Mouse (Mus musculus): ENCODE measurements at regions not wholly inside any gene's neighbourhood (a gene's known extent, or its start where the extent isn't known, plus 50 kb on each side); places are given as distances from the start of the nearest gene placed in this dataset.
"Not testable (repeated sequence)": the region's sequence is repeated elsewhere in the genome, so short reads cannot be mapped to it uniquely, and the experiment has no call there.

GRCm38 (mm10) chr12:33496306-33496705 is 66.9 kb downstream of the Twistnb start:
- no peak for DNase-seq

DNA sequence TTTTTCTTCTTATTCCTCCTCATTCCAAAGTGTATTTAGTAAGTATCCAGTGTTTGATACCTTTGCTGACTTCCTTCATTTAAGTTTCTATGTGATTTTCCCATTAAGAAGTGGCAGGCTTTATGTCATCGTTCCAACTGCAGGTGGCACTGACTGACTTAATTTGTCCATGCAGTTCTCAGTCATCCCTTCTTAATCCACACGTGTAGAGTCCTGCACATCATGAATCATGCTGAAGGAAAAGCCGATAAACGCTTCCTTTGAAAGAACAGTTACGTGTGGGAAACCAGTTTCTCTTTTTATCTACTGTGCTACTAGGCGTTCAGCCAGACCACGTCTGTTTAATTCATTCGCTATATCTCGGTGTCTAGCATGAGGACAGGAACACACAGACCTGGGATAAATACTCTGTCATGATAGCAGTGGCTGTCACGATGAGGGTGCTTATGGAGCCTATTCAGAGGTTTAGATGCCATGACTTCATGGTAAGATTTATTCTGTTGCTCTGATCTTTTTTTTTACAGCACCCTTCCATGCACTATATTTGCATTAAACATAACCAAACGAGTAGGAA is 68.0 kb downstream of the Twistnb start:
- peak in 1 of 2 experiments; percentile 8 for DNase-seq

DNA sequence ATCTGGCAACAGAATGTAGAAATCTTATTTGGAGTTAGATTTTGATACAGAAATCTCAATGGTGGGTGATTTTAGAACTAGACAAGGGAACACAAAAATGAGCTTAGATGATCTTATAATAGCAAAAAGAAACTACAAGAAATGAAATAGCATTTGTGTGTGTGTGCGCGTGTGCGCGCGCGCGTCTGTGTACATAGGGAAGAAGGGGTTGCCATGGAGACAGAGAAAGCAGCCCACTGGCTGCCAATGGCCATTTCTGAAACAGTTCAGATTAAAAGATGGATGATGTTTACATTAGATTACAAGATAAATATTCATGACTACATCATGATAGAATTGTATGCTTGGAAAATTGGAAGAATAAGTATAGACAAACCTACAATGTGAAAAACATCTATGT is 112.1 kb downstream of the Twistnb start:
- DNase-seq = peak in 1 of 2 experiments; percentile 4

GRCm38 (mm10) chr12:33551660-33552059 is 122.2 kb downstream of the Twistnb start:
- not testable (repeated sequence) for DNase-seq

GRCm38 (mm10) chr12:33552231-33552630 is 122.8 kb downstream of the Twistnb start:
- no peak for DNase-seq

DNA sequence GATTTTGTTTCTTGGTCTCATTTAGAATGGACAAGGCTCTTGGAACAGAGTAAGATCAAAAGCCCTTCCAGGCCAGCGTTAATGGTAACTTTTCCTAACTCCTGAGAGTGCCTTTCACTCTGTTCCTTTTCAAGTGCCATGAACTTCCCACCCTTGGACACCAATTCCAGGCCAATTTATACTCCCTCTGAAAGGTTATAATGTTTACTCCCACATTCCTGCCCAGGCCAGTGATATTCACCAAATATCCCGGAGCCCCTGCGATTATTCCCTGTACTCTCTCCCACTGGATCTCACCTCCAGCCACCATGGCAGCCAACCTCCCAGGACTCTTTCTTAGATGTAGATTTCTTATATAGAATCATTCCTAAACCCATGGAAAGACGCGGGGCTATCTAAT is 123.2 kb downstream of the Twistnb start:
- no peak for DNase-seq

- no peak for DNase-seq
These were observed 124.3 kb downstream of the Twistnb start for GRCm38 (mm10) chr12:33553731-33554130.

DNA sequence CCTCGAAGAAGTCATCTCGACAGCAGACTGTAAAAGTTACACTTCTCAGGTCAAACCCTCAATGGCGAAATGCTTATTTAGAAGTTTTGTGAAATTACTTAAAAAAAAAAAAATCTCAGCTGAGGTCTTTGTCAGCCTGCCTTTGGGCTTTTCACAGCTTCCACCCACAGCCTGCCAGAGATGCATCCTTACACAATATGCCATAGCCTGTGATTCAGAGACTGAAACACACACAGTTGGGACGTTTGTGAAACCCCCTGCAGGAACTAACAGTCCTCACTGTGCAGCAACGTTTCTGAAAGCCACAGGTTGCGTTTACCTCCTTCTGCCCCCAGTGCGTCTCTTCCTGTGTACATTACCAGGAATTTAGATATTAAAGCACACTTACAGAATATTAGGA is 131.7 kb downstream of the Twistnb start:
- DNase-seq = peak; percentile 16 to 31

DNA sequence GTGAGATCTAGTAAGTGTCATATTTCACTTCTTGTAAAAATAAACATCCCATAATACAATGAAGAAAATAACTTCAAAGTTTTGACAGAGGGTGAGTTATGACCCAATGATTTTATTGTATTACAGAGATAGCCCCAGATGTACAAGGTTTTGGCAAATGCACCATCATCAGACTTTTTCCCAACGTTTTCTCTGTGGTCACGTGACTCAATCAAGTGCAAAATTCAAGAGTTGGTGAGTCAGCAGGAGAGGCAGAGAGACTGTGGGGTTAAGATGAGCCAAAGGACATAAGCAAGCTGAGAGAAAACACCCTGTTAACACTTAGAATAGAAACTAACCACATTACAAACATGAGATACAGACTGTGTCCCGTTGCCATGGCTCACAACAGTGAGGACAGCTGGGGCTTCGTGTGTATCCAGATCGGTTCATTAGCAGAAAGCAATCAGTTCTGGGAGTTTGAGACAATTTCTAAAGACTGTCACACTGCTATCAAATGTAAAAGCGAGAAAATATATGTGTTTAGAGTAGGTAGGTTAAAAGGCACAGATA is 148.5 kb downstream of the Twistnb start:
- peak; percentile 35 to 44 for DNase-seq

- no peak for DNase-seq
These were observed 151.4 kb downstream of the Twistnb start for GRCm38 (mm10) chr12:33580809-33581208.

- DNase-seq = no peak
These were observed 161.6 kb downstream of the Twistnb start for GRCm38 (mm10) chr12:33591031-33591430.

- DNase-seq = no peak
These were observed 163.0 kb downstream of the Twistnb start for GRCm38 (mm10) chr12:33592431-33592911.

GRCm38 (mm10) chr12:33592938-33593337 is 163.5 kb downstream of the Twistnb start:
- peak; percentile 11 to 23 for DNase-seq

GRCm38 (mm10) chr12:33593685-33594084 is 164.2 kb downstream of the Twistnb start:
- no peak for DNase-seq

- no peak for DNase-seq
These were observed 176.0 kb downstream of the Twistnb start for GRCm38 (mm10) chr12:33605393-33605792.

- DNase-seq = no peak
These were observed 178.6 kb downstream of the Twistnb start for GRCm38 (mm10) chr12:33607811-33608602.

DNA sequence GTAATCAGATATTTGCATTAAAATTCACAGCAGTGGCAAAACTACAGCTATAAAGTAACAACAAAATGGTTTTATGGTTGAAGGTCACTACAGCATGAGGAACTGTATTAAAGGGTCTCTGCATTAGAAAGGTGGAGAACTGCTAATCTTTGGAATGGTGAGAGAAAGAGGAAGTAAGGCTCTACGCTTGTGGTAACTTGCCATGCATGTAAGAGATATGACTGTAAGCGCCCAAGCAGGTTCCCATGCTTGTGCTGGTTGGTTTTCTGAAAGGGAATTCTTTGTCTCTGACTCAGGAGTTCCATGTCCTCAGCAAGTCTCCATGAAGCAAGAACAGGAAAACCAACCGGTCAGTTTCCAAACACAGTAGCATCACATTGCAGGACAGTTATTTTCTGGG is 182.9 kb downstream of the Twistnb start:
- DNase-seq = no peak

DNA sequence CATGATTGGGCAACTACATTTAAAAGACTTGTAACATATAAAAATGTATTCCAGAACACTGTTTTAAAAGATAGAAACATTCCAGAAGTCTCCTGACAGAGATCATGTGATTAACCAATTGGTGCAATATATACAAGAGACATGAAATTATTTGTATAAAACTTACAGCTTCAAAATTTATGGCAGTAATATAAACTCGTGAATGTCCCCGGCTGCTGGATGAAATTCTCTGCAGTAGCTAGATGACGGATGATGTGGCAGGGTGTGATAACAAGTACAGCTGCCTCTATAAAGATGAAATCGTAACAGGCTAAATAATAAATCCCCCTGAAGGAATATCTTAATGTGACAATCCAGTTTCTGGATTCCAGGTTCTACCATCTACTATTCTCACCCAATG is 191.0 kb downstream of the Twistnb start:
- no peak for DNase-seq

DNA sequence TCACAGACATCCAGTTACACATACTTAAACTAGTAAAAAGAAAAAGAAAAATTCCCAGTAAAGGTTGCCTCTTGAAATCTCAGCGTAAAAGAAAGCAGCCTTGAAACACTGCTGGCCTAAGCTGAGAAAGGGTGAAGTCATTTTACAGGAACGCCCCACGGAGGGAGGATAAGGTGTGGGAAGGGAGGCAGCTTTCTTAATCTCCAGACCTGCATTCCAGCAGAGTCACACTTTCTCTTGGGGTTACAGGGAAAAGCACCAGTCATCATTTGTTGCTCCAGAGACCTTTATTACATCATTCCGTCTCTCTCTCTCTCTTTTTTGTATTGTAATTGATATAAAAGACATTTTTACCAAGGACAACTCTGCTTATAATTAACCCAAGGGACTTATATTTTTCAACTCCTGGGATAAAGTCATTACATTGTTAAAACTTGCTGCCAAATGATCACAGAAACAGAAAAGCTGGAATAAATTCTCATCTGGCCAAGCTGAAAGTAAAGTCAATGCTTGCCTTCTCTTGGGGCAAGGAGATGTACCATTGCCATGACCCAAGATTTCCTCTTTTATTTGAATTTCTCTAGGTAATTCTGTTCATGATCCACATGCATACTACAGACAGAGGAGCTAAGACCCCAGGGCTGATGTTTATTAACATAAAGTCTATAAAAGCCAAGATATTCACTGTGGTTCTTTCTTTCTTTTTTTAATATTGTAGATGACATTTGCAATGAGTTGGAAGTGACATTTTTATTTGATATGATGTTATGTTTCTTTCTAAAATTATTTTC is 196.9 kb downstream of the Twistnb start:
- no peak for DNase-seq

- no peak for DNase-seq
These were observed 223.2 kb downstream of the Twistnb start for GRCm38 (mm10) chr12:33652597-33652996.

- DNase-seq = no peak
These were observed 246.1 kb downstream of the Twistnb start for GRCm38 (mm10) chr12:33675508-33675907.

DNA sequence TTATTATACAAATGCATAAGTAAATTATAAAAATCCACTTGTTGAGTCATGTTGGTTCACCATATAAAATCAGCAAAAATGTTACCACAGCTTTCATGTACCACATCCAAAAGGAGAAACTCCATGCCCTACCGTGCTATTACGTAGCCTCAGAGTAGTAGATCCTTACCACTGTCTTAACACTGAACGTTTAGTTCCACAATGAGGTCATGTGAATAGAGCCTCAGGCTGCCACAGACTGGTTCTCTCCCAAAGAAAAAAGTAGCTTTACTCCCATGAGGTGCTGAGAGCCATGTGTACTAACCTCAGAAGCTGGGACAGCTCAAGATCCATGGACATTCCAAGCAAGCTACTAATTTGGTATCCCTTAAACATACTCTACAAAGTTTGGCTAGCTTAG is 235.4 kb upstream of the Ferd3l start:
- DNase-seq = no peak

DNA sequence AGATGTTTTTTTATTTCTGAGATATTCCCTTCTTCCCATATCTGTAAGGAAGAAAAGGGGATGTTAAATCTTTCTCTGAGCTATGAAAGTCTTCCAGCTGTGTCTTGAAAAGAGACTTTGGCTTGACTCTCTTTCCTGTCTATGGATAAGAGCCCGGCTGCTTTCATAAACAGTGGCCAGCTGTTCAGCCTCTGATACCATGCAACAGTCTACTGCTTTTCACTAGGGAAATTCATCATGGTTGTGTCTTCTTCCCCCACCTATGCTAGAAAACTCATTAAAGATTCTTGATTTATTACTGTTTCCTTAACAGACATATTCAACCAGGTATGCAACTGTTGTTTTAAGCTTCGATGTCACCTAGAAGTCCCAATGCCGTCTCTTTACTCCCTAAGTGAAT is 213.8 kb upstream of the Ferd3l start:
- DNase-seq = no peak

All from layer of hippocampus, postnatal 36 days (tissue).